Mouse (Mus musculus) lung, embryonic 15.5 days (tissue): Measurements from ENCODE around the gene Tpx2. TPM values are rescaled to one million over a fixed set of nuclear protein-coding genes. Genes with fewer than 3 reads are reported as not detected.
A peak's percentile ranks its signal among the peaks of the same experiment; 100 is the strongest.

Experiments
- ATAC-seq: fragments of 200-750 bp; cut with Nextera tagmentation; 2 replicates; pipeline ENCODE4 v1.8.0; 2017; ENCODE audit warnings: moderate number of reproducible peaks, borderline replicate concordance; ENCODE audit not compliant: low FRiP score, low TSS enrichment; ENCODE audit errors: extremely low read depth
- H3K27ac ChIP-seq: fragments of 300-500 bp; sonication (generic); 2 replicates; pipeline ENCODE4 v1.5.1; 2015; ENCODE audit warnings: moderate library complexity, mild to moderate bottlenecking, inconsistent platforms
- H3K27me3 ChIP-seq: fragments of 300-500 bp; sonication (generic); 2 replicates; pipeline ENCODE4 v1.6.1; 2015; ENCODE audit warnings: inconsistent platforms
- H3K36me3 ChIP-seq: fragments of 300-500 bp; sonication (generic); 2 replicates; pipeline ENCODE4 v1.6.1; 2015; ENCODE audit warnings: inconsistent platforms
- H3K4me1 ChIP-seq: fragments of 300-500 bp; sonication (generic); 2 replicates; pipeline ENCODE4 v1.6.1; 2015; ENCODE audit warnings: inconsistent platforms
- H3K4me2 ChIP-seq: fragments of 300-500 bp; sonication (generic); 2 replicates; pipeline ENCODE4 v1.6.1; 2015; ENCODE audit warnings: inconsistent platforms, mild to moderate bottlenecking, moderate library complexity
- H3K4me3 ChIP-seq: fragments of 300-500 bp; sonication (generic); 2 replicates; pipeline ENCODE4 v1.5.1; 2015; ENCODE audit warnings: mild to moderate bottlenecking, inconsistent platforms
- H3K9ac ChIP-seq: fragments of 300-500 bp; sonication (generic); 2 replicates; pipeline ENCODE4 v1.6.1; 2015; ENCODE audit warnings: inconsistent platforms
- H3K9me3 ChIP-seq: fragments of 300-500 bp; sonication (generic); 2 replicates; pipeline ENCODE4 v1.6.1; 2016; ENCODE audit warnings: inconsistent platforms
- WGBS: fragments of 180-500 bp; shearing (Covaris S2); methylation state at CpG from one replicate; pipeline ENCODE4 v1.1.7; 2015; 5-methylcytosine and 5-hydroxymethylcytosine counted together
- polyA plus RNA-seq: library from polyadenylated mRNA; unstranded; fragments of >200 nt; fragmentation: Nextera tagmentation; extraction: Ambion mirVana; gene quantifications from 2 replicates; pipeline ENCODE4 v1.2.1, GENCODE M21; 2015

Gene Tpx2
- polyA plus RNA-seq, 1 experiment from 2014 or later = 92.1 TPM

DNA sequence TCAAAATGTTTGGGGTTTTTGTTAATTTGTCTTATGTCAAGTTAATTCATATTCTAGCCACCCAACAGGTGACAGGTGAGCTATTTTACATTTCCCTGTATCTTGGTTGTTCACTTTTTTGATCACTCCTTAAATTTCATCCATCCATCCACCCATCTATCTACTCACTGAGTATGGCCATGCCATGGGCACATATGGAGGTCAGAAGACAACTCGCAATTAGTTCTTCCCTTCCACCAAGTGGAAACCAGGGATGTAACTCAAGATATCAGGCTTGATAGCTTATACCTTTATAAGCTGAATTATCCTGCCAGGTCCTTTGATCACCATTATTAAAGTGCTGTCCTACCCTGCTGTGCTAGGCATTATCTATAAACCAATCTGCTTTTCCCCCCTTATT is 24.0 kb upstream of the Tpx2 start:
- Histone ChIP-seq H3K9ac (no peak overlapping the region), H3K27ac (no peak overlapping the region)

DNA sequence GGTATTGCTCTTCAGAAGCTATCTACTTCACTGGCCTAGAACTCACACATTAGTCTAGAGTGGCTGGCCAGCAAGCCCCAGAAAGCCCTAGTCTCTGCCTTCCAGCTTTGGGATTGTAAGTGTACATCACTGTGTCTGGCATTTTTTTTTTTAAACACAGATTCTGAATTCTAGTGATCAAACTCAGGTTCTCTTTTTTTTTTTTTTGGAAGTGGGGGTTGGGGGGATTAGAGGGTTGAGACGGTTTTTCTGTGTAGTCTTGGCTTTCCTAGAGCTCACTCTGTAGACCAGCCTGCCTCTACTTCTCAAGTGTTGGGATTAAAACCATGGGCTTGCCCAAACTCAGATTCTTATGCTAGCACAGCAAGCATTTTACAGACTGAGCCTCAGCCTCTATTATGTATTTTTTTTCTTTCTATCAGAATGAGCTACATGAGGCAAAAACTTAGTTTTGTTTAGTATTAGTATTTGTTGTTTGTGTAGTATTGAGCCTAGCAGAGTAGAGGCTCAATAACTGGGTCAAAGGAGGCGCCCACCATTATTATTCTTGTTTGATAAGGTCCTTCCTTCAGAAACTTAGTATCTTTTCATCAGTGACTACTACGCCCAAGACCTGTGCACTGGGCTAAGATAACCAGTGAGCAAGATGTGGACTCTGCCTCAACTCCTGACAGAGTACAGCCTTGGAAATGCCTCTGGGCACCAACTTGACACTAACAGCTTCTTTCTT is 23.2 kb upstream of the Tpx2 start:
- no peak overlapping the region for H3K4me2 ChIP-seq
- peaks cover 83% of the 10 kb centered on the region for H3K4me1 ChIP-seq
- H3K27ac ChIP-seq = no peak overlapping the region
- no peaks in the 10 kb centered on the region for H3K27me3 ChIP-seq
- ATAC-seq = no peak
- WGBS = 82% methylated on average over 3 of the region's 3 CpGs
- no peak overlapping the region for H3K4me3 ChIP-seq
- no peak overlapping the region for H3K9ac ChIP-seq
- no peaks in the 10 kb centered on the region for H3K36me3 ChIP-seq
- H3K9me3 ChIP-seq = no peaks in the 10 kb centered on the region

More for the DNA sequence above, 24.0 kb upstream of the Tpx2 start:
- Histone ChIP-seq H3K4me1 (peaks cover 83% of the 10 kb centered on the region), H3K9me3 (no peaks in the 10 kb centered on the region), H3K4me3 (no peak overlapping the region), H3K36me3 (peaks cover 8% of the 10 kb centered on the region; the same call in 1 of the 2 replicates), H3K4me2 (no peak overlapping the region), H3K27me3 (no peaks in the 10 kb centered on the region)
- WGBS = 97% methylated on average over 1 of the region's 1 CpGs
- no peak for ATAC-seq

DNA sequence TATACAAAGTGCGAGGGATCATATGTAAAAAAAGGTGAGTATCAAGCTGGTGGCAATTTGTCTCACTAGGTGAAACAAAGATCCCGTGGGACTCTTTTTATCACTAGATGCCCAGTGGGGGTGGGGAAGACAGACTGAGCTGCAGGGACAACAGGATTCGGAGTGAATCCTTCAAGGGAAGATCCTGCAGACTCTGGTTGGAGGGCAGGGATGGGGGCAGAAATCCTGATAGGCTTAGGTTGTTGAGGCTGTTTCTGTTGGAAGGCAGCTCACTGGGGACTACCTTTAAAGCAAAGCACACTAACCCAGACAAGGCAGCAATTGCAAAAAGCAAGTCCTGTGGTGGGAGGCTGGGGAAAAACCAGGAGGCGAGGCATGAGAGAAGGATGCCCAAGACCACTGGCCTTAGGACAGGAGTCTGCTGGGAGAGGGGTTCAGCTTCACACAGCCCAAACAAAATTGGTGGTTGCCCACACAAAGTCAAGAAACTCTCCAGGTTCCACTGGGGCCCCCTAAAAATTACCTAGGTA is 22.5 kb upstream of the Tpx2 start:
- Histone ChIP-seq H3K9ac (no peak overlapping the region), H3K9me3 (no peaks in the 10 kb centered on the region), H3K27me3 (no peaks in the 10 kb centered on the region), H3K27ac (no peak overlapping the region), H3K4me3 (no peak overlapping the region), H3K4me1 (peaks cover 81% of the 10 kb centered on the region), H3K4me2 (0 out of 2 replicates have a peak overlapping the region, but pooled peaks have one; percentile 2), H3K36me3 (no peaks in the 10 kb centered on the region)
- 71% methylated on average over 4 of the region's 4 CpGs for WGBS
- no peak for ATAC-seq

DNA sequence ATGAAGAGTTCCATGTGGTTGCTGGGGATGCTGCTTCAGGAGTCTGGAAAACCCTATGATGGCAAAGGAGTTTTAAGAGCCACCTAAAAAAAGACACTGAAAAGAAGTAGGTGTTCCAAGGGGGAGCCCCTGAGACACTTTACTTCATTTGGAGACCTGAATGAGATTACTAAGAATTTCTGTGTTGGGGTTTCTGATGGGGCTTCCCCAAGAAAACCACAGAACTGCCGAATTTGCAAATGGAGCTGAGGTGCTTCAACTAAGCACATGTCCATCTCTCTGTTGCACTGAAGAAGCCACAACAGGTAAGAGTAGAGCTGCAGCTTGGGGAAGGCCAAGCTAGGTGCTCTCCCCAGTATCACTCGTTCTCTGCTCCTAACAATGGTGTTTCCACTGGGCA is 22.1 kb upstream of the Tpx2 start:
- 79% methylated on average over 2 of the region's 2 CpGs for WGBS
- H3K9me3 ChIP-seq = no peaks in the 10 kb centered on the region
- no peak overlapping the region for H3K27ac ChIP-seq
- H3K4me1 ChIP-seq = peaks cover 76% of the 10 kb centered on the region
- peak overlapping the region; percentile 66; the same call in 1 of the 2 replicates for H3K4me2 ChIP-seq
- no peak for ATAC-seq
- no peak overlapping the region for H3K9ac ChIP-seq
- H3K4me3 ChIP-seq = no peak overlapping the region
- no peaks in the 10 kb centered on the region for H3K27me3 ChIP-seq
- H3K36me3 ChIP-seq = no peaks in the 10 kb centered on the region

DNA sequence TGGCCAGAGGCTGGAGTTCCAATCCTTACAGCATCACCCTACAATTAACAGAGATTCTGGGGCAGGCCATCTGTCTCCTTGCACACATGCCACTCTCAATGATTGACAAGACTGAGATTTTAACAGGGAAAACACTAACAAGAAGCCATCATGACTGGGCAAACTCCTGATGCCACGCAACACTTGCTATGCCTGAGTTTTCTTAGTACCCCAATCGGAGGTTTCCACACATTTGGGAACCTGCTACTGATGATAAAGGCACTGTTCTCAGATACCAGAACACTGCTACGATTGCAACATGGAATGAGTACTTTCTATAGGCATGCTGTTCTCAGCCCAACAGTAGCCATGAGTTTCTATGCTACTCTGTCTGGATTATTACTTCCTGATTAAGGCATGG is 21.3 kb upstream of the Tpx2 start:
- WGBS = 70% methylated on average over 3 of the region's 3 CpGs
- no peaks in the 10 kb centered on the region for H3K9me3 ChIP-seq
- H3K4me3 ChIP-seq = peak overlapping the region; percentile 62
- ATAC-seq = no peak
- peak overlapping the region; percentile 66 for H3K4me2 ChIP-seq
- H3K4me1 ChIP-seq = peaks cover 69% of the 10 kb centered on the region
- H3K27ac ChIP-seq = peak overlapping the region; percentile 80; the same call in 1 of the 2 replicates
- no peaks in the 10 kb centered on the region for H3K27me3 ChIP-seq
- H3K36me3 ChIP-seq = no peaks in the 10 kb centered on the region
- H3K9ac ChIP-seq = no peak overlapping the region

DNA sequence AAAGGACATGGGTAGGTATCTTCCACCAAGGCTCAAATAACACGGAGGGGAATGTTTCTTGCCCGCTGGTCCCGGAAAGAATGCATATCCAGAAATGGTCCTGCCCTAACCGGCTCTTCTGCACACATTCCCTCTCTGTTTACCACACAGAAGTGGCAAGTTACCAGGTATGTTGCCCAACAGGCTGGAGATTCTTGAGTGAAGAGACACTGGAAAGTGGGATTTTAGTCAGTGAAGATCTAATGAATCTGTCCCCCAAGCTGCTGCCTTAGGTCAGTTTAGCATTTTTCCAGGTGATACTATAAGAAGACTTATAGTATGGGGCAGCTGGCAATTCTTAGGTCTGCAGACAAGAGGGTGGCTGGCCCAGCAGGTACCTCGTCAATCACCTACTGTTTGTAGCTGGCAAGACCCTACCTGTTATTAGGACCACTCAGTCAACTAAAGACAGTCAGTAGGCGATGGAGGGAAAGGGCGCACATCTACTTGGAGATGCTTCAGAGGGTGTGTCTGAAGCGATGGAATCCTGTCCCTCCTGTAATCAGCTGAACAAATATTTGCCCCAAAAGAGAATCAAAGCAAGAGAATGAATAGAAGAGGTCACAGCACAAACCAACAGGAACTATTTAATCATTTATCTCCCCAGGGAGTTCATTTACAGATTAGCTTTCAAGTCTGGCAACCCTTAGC is 20.3 kb upstream of the Tpx2 start:
- Histone ChIP-seq H3K36me3 (no peaks in the 10 kb centered on the region), H3K27ac (peak overlapping the region; percentile 80), H3K4me2 (peak overlapping the region; percentile 66), H3K4me3 (peak overlapping the region; percentile 62), H3K4me1 (peaks cover 66% of the 10 kb centered on the region), H3K27me3 (no peaks in the 10 kb centered on the region), H3K9me3 (no peaks in the 10 kb centered on the region), H3K9ac (no peak overlapping the region)
- no peak for ATAC-seq
- 56% methylated on average over 8 of the region's 8 CpGs for WGBS

DNA sequence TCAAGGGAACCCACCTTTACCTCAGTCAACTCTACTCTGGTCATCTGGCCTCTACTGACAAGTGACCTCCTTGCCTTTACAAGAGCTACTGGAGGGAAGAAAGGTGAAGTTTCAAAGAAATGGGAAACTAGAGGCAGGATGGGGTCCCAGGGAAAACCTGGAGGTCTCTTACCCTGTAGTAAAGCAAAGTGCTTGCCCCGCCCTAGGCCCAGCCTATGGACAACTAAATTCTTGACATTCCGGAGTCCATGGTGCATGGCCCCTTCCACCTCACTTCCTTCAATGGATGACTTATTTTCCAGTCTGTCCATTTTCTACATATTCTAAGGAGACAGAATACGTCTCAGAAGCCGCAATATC is 19.8 kb upstream of the Tpx2 start:
- peak overlapping the region; percentile 62 for H3K4me3 ChIP-seq
- no peak for ATAC-seq
- H3K36me3 ChIP-seq = no peaks in the 10 kb centered on the region
- H3K27me3 ChIP-seq = no peaks in the 10 kb centered on the region
- peaks cover 62% of the 10 kb centered on the region for H3K4me1 ChIP-seq
- H3K4me2 ChIP-seq = peak overlapping the region; percentile 66
- peak overlapping the region; percentile 80 for H3K9ac ChIP-seq
- H3K9me3 ChIP-seq = no peaks in the 10 kb centered on the region
- peak overlapping the region; percentile 80 for H3K27ac ChIP-seq
- WGBS = 40% methylated on average over 4 of the region's 4 CpGs

DNA sequence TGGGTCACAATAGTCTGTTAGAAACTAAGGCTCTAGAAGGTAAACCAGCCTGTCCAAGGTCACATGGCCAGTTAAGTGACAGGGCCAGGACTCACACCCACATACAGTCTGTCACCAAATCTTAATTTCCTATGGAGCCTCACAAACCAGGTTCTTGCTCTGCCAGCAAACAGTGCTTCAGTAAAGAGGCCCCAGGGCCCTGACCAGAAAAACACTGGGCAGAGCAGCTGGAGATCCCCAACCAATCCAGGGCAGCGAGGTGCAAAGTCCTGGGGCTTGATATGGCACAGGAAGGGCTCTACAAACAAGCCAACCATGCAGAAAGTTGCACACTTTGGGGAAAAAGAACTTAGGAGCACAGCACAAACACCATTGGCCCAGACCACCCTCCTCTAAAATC is 19.2 kb upstream of the Tpx2 start:
- no peaks in the 10 kb centered on the region for H3K9me3 ChIP-seq
- H3K4me2 ChIP-seq = peak overlapping the region; percentile 66
- H3K4me3 ChIP-seq = peak overlapping the region; percentile 62
- ATAC-seq = no peak
- 25% methylated on average over 1 of the region's 1 CpGs for WGBS
- peaks cover 62% of the 10 kb centered on the region for H3K4me1 ChIP-seq
- H3K9ac ChIP-seq = peak overlapping the region; percentile 80
- peak overlapping the region; percentile 80 for H3K27ac ChIP-seq
- no peaks in the 10 kb centered on the region for H3K27me3 ChIP-seq
- H3K36me3 ChIP-seq = no peaks in the 10 kb centered on the region

DNA sequence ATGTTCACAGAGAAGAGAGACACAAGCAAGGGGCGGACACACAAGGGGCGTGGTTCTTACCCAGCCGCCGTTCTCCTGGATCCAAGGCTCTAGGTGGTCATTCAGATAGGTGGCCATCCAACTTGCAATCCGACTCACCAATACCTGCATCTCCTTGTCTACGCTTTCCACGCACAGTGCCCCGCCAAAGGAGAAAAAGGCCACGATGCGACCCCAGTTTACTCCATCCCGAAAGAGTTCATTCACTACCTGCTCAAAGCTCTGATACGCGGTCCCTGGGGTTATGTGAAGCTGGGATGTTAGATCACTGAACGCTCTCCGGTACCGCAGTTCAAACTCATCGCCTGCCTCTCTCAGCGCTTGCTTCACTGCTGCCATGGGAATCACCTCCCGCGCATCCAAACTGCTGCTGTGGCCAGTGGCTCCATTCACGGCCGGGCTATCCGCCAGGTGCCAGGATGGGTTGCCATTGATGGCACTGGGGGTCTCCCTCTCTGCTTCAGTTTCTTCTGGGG is 18.3 kb upstream of the Tpx2 start:
- 57% methylated on average over 23 of the region's 23 CpGs for WGBS
- no peaks in the 10 kb centered on the region for H3K9me3 ChIP-seq
- H3K27ac ChIP-seq = peak overlapping the region; percentile 80
- H3K4me3 ChIP-seq = peak overlapping the region; percentile 62
- H3K9ac ChIP-seq = peak overlapping the region; percentile 80
- no peak for ATAC-seq
- H3K36me3 ChIP-seq = no peaks in the 10 kb centered on the region
- H3K4me2 ChIP-seq = peak overlapping the region; percentile 66
- H3K4me1 ChIP-seq = peaks cover 56% of the 10 kb centered on the region
- no peaks in the 10 kb centered on the region for H3K27me3 ChIP-seq

DNA sequence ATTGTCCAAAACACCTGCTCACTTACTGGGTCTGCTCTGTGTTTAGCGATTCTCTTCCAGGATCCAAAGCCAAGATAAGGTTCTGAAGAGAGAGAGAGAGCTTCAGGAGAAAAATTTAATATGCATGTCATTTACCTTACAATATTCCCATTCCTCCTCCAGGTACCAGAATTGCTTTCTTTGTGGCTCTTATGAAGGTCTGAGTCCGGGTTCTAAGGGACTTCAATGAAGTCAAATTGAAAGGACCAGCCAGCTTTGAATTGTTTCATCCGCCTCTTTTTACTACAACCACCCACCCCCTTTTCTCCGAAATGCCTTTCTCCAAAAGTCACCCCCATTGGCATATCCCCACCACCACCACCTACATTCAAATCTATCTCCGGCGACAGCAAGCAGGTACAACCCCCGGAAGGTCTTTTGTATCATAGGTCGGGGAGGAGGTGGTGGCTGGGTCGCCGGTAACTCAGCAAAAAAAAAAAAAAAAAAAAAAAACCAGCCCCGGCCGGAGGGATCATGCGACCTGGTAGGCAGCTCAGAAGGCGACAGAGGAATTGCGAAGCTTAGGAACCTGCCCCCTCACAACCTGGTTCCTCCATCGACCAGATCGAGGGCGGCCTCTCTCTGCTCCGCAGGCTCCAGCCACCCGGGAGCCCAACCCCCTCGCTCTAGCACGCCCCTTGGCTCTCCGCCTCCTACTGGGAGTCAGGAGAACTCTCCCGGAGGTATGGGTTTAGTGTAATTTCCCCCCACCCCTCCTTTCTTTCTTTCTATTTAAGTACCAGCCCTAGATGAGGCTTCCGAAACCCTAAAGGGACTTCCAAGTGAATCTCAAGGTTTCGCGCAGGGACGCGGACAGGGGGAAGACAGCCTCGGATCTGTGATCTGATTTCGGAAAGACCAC is 17.5 kb upstream of the Tpx2 start:
- Histone ChIP-seq H3K9ac (peak overlapping the region; percentile 80), H3K9me3 (no peaks in the 10 kb centered on the region), H3K4me1 (peaks cover 53% of the 10 kb centered on the region), H3K4me3 (peak overlapping the region; percentile 62), H3K4me2 (peak overlapping the region; percentile 66), H3K27ac (peak overlapping the region; percentile 97), H3K36me3 (no peaks in the 10 kb centered on the region), H3K27me3 (no peaks in the 10 kb centered on the region)
- ATAC-seq = peak; percentile 81
- WGBS = under 1% methylated on average over 31 of the region's 31 CpGs
